ENCODE assay signal across 19 mouse cellular contexts in the genomic region with DNA sequence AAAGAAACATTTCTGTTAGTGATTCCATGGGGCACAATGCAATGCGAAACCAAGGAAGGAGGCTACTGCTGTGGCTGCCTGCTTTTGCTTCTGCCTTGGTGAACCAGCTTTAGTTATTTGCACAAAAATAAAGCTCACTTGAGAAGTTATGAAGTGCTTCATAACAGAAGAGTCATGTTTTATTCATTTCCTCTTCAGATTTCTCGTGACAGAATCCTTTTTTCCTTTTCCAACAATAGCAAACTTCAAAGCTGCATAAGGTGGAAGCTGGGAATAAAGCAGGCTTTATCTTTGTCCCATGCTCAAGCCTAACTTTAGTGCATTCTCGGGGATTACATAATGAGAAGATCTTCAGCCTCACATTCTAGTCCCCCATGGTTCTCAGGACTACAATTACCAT.
DNase-seq lines count a peak whose midpoint lies in the region; ATAC-seq and TF ChIP-seq lines count a peak whose summit lies in the region.
"Had no signal": no experiment of that assay in that cellular context is flagged by ENCODE, and none has a peak within 500 bp of the region (broad histone marks: within the 10 kb centered on the region; RNA-seq: fewer than 3 reads in every experiment).

No protein-coding gene starts in this region.

- no peak overlapping the region for H3K27ac ChIP-seq in midbrain, embryonic 14.5 days (replicated peaks; ENCODE audit: low read depth, low read length)
- H3K27ac ChIP-seq in midbrain, postnatal 0 days (ENCODE audit: low read depth, low read length): no peak overlapping the region
- no peak overlapping the region for H3K27ac ChIP-seq in midbrain, embryonic 16.5 days (ENCODE audit: low read length)
- H3K27ac ChIP-seq: embryonic facial prominence, embryonic 12.5 days; forebrain, embryonic 12.5 days; gastrocnemius, adult 2 months; hindbrain, embryonic 10.5 days; hindbrain, embryonic 14.5 days had no signal

- no peaks in the 10 kb centered on the region for H3K36me3 ChIP-seq in midbrain, embryonic 14.5 days (ENCODE audit: control insufficient read depth, insufficient read depth, low read length)
- H3K36me3 ChIP-seq in midbrain, postnatal 0 days (ENCODE audit: insufficient read depth, low read length): no peaks in the 10 kb centered on the region
- no peaks in the 10 kb centered on the region for H3K36me3 ChIP-seq in midbrain, embryonic 16.5 days (ENCODE audit: control insufficient read depth, insufficient read depth, low read length)
- H3K36me3 ChIP-seq: embryonic facial prominence, embryonic 12.5 days; forebrain, embryonic 12.5 days; heart, embryonic 12.5 days; hindbrain, embryonic 10.5 days had no signal

- 24% methylated on average over 3 of the region's 3 CpGs for WGBS in midbrain, embryonic 14.5 days
- WGBS in midbrain, postnatal 0 days: 23% methylated on average over 3 of the region's 3 CpGs
- 20% methylated on average over 3 of the region's 3 CpGs for WGBS in midbrain, embryonic 16.5 days

- H3K9me3 ChIP-seq in midbrain, embryonic 14.5 days (ENCODE audit: control insufficient read depth, low read length): no peaks in the 10 kb centered on the region
- H3K9me3 ChIP-seq in midbrain, postnatal 0 days (ENCODE audit: low read length): no peaks in the 10 kb centered on the region
- H3K9me3 ChIP-seq in midbrain, embryonic 16.5 days (replicated peaks; ENCODE audit: control insufficient read depth, low read length, poor library complexity, severe bottlenecking): no peaks in the 10 kb centered on the region
- H3K9me3 ChIP-seq: embryonic facial prominence, embryonic 12.5 days; forebrain, embryonic 12.5 days; hindbrain, embryonic 10.5 days had no signal

- H3K27me3 ChIP-seq in midbrain, embryonic 14.5 days (ENCODE audit: control insufficient read depth, insufficient read depth, low read length): no peaks in the 10 kb centered on the region
- no peaks in the 10 kb centered on the region for H3K27me3 ChIP-seq in midbrain, postnatal 0 days (ENCODE audit: insufficient read depth, low read length)
- no peaks in the 10 kb centered on the region for H3K27me3 ChIP-seq in midbrain, embryonic 16.5 days (ENCODE audit: control insufficient read depth, insufficient read depth, low read depth, low read length)
- H3K27me3 ChIP-seq: embryonic facial prominence, embryonic 12.5 days; forebrain, embryonic 12.5 days; heart, embryonic 12.5 days had no signal

- ATAC-seq in midbrain, embryonic 14.5 days (ENCODE audit: low FRiP score, low TSS enrichment): peak; percentile 11; the same call in 1 of the 2 replicates
- no peak for ATAC-seq in midbrain, postnatal 0 days (ENCODE audit: low FRiP score)
- peak; percentile 83 for ATAC-seq in midbrain, embryonic 16.5 days

- H3K4me2 ChIP-seq in midbrain, embryonic 14.5 days (ENCODE audit: low read length): no peak overlapping the region
- H3K4me2 ChIP-seq in midbrain, postnatal 0 days (ENCODE audit: low read depth, low read length, poor library complexity, severe bottlenecking): no peak overlapping the region
- H3K4me2 ChIP-seq in midbrain, embryonic 16.5 days (ENCODE audit: low read length): no peak overlapping the region
- H3K4me2 ChIP-seq: embryonic facial prominence, embryonic 12.5 days; forebrain, embryonic 12.5 days; heart, embryonic 12.5 days; hindbrain, embryonic 14.5 days had no signal

- TF ChIP-seq POLR2A in brain, embryonic 14.5 days (IDR thresholded peaks at IDR 0.05; ENCODE audit: borderline replicate concordance, extremely low read depth, insufficient read depth, insufficient read length, poor library complexity, severe bottlenecking): no peak

- no peak overlapping the region for H3K9ac ChIP-seq in midbrain, embryonic 14.5 days (replicated peaks; ENCODE audit: low read length)
- H3K9ac ChIP-seq in midbrain, postnatal 0 days (replicated peaks; ENCODE audit: low read length, poor library complexity, severe bottlenecking): no peak overlapping the region
- H3K9ac ChIP-seq in midbrain, embryonic 16.5 days (ENCODE audit: low read depth, low read length): no peak overlapping the region
- H3K9ac ChIP-seq: embryonic facial prominence, embryonic 12.5 days; forebrain, embryonic 12.5 days; heart, embryonic 12.5 days; hindbrain, embryonic 14.5 days had no signal

- TF ChIP-seq CTCF in midbrain, postnatal 0 days (IDR thresholded peaks at IDR 0.05): no peak
- TF ChIP-seq CTCF in brain, embryonic 14.5 days (IDR thresholded peaks at IDR 0.05; ENCODE audit: borderline replicate concordance, extremely low read depth, insufficient read depth, insufficient read length): no peak

- H3K4me1 ChIP-seq in midbrain, embryonic 14.5 days (ENCODE audit: control insufficient read depth, insufficient read depth, low read length): no peaks in the 10 kb centered on the region
- no peaks in the 10 kb centered on the region for H3K4me1 ChIP-seq in midbrain, postnatal 0 days (ENCODE audit: insufficient read depth, low read length)
- H3K4me1 ChIP-seq in midbrain, embryonic 16.5 days (ENCODE audit: control insufficient read depth, insufficient read depth, low read length): no peaks in the 10 kb centered on the region
- H3K4me1 ChIP-seq: embryonic facial prominence, embryonic 12.5 days; forebrain, embryonic 12.5 days; heart, embryonic 12.5 days had no signal

- DNase-seq in left cerebral cortex, adult 11 months (ENCODE audit: low spot score): peak; percentile 18
- no peak for DNase-seq in left cerebral cortex, adult 8-10 months (ENCODE audit: low spot score in 2 of 2)
- peak; percentile 27 for DNase-seq in midbrain, embryonic 14.5 days
- no peak for DNase-seq in midbrain, postnatal 0 days (ENCODE audit: low spot score)
- DNase-seq in brain, embryonic 14.5 days (ENCODE audit: low read depth): peak; percentile 27
- DNase-seq in layer of hippocampus, adult 11-12 months (ENCODE audit: low spot score): no peak
- DNase-seq: adrenal gland, adult 2 months; adrenal gland, postnatal 25 days; cerebellum, adult 11 months; cerebellum, adult 8-10 months; cerebellum, postnatal 14 days; gastrocnemius, adult 2 months; gastrocnemius, postnatal 25 days had no signal

- H3K4me3 ChIP-seq in midbrain, embryonic 14.5 days (replicated peaks; ENCODE audit: low read depth, low read length): no peak overlapping the region
- H3K4me3 ChIP-seq in midbrain, postnatal 0 days (ENCODE audit: low read depth, low read length): no peak overlapping the region
- no peak overlapping the region for H3K4me3 ChIP-seq in midbrain, embryonic 16.5 days (ENCODE audit: low read depth, low read length)
- H3K4me3 ChIP-seq: embryonic facial prominence, embryonic 12.5 days; forebrain, embryonic 12.5 days; gastrocnemius, adult 2 months; heart, embryonic 12.5 days; hindbrain, embryonic 10.5 days had no signal

Comparison
In these comparisons a context has a peak if more than half of its experiments do, and no peak if none do; other contexts are left out.
1. DNase-seq: peak in left cerebral cortex, adult 11 months (single experiment), midbrain, embryonic 14.5 days (single experiment) and brain, embryonic 14.5 days (single experiment); none in left cerebral cortex, adult 8-10 months (0 of 2), midbrain, postnatal 0 days (single experiment) and layer of hippocampus, adult 11-12 months (single experiment).